8 mouse cellular contexts compared by ENCODE assay signal in genomic region chr17:3085152-3085551, GRCm38 (mm10). TPM values are rescaled to one million over a fixed set of nuclear protein-coding genes. Genes with fewer than 3 reads are reported as not detected.
DNase-seq lines count a peak whose midpoint lies in the region; ATAC-seq lines count a peak whose summit lies in the region.

No protein-coding gene starts in this region.

- peak; percentile 17 for DNase-seq in embryo, embryonic 11 days
- DNase-seq in embryo, embryonic 9.5 days (ENCODE audit: extremely low spot score), result no peak
- DNase-seq in thymus, postnatal 14 days, result peak; percentile 30
- no peak for DNase-seq in thymus, postnatal 10 days (ENCODE audit: low spot score in 2 of 2)
- DNase-seq in layer of hippocampus, adult 8-10 months (ENCODE audit: low spot score in 2 of 2), result no peak
- no peak for DNase-seq in kidney, postnatal 14 days

- WGBS in intestine, embryonic 16.5 days, result 62% methylated on average over 3 of the region's 3 CpGs
- WGBS in stomach, embryonic 14.5 days, result 66% methylated on average over 3 of the region's 3 CpGs

- H3K4me3 ChIP-seq in intestine, embryonic 16.5 days (ENCODE audit: low read length), result peak overlapping the region; percentile 61
- peak overlapping the region; percentile 42; the same call in 1 of the 2 replicates for H3K4me3 ChIP-seq in stomach, embryonic 14.5 days (ENCODE audit: low read depth, low read length)

- no peaks in the 10 kb centered on the region for H3K36me3 ChIP-seq in intestine, embryonic 16.5 days (ENCODE audit: control insufficient read depth, insufficient read depth, low read length)
- H3K36me3 ChIP-seq in stomach, embryonic 14.5 days (ENCODE audit: control insufficient read depth, insufficient read depth, low read length), result no peaks in the 10 kb centered on the region

- no peaks in the 10 kb centered on the region for H3K9me3 ChIP-seq in intestine, embryonic 16.5 days (ENCODE audit: control insufficient read depth, low read length)
- peaks cover 4% of the 10 kb centered on the region; the same call in 1 of the 2 replicates for H3K9me3 ChIP-seq in stomach, embryonic 14.5 days (ENCODE audit: control insufficient read depth, low read depth, low read length)

- H3K4me1 ChIP-seq in intestine, embryonic 16.5 days (ENCODE audit: control insufficient read depth, insufficient read depth, low read length), result no peaks in the 10 kb centered on the region
- no peaks in the 10 kb centered on the region for H3K4me1 ChIP-seq in stomach, embryonic 14.5 days (ENCODE audit: control insufficient read depth, insufficient read depth, low read length)

- H3K4me2 ChIP-seq in intestine, embryonic 16.5 days (ENCODE audit: low read depth, low read length), result peak overlapping the region; percentile 67
- peak overlapping the region; percentile 49 for H3K4me2 ChIP-seq in stomach, embryonic 14.5 days (replicated peaks; ENCODE audit: low read depth, low read length)

- H3K27ac ChIP-seq in intestine, embryonic 16.5 days (ENCODE audit: low read length), result no peak overlapping the region
- H3K27ac ChIP-seq in stomach, embryonic 14.5 days (ENCODE audit: low read length), result no peak overlapping the region

- ATAC-seq in intestine, embryonic 16.5 days, result no peak
- no peak for ATAC-seq in stomach, embryonic 14.5 days (ENCODE audit: insufficient number of reproducible peaks, insufficient read depth, low FRiP score, low read depth)

- H3K27me3 ChIP-seq in intestine, embryonic 16.5 days (replicated peaks; ENCODE audit: control insufficient read depth, insufficient read depth, low read length), result no peaks in the 10 kb centered on the region
- no peaks in the 10 kb centered on the region for H3K27me3 ChIP-seq in stomach, embryonic 14.5 days (ENCODE audit: control insufficient read depth, insufficient read depth, low read length)

- peak overlapping the region; percentile 75; the same call in 1 of the 2 replicates for H3K9ac ChIP-seq in intestine, embryonic 16.5 days (ENCODE audit: low read depth, low read length)
- H3K9ac ChIP-seq in stomach, embryonic 14.5 days (replicated peaks; ENCODE audit: low read depth, low read length), result peak overlapping the region; percentile 42; the same call in 1 of the 2 replicates

RNA-seq across cellular contexts. Expression of gene Scaf8, which starts 29.6 kb away (rescaled TPM):
- polyA plus RNA-seq in intestine, embryonic 16.5 days (2015; fragmentation: Nextera tagmentation; extraction: Ambion mirVana), result 12.8 and 14.4 TPM in 2 replicates
- polyA plus RNA-seq in stomach, embryonic 14.5 days (2014; fragmentation: Nextera tagmentation; extraction: Ambion mirVana), result 26.6 and 27.7 TPM in 2 replicates
- total RNA-seq in layer of hippocampus, adult 8-10 months (2022), result 10 to 100 TPM; 54.9 to 68.4 (median 62.2) TPM

Comparison
In these comparisons a context has a peak if more than half of its experiments do, and no peak if none do; other contexts are left out.
1. DNase-seq: peak in embryo, embryonic 11 days (single experiment) and thymus, postnatal 14 days (single experiment); none in embryo, embryonic 9.5 days (single experiment), thymus, postnatal 10 days (0 of 2), layer of hippocampus, adult 8-10 months (0 of 2) and kidney, postnatal 14 days (single experiment).